Mouse (Mus musculus) ovary, postnatal 36 days (tissue): ENCODE results near the gene Irf2bp2.

Source experiments
- DNase-seq: peaks from one replicate; pipeline ENCODE4 v3.0.0; 2022; ENCODE audit warnings: low spot score, mixed read lengths

The Irf2bp2 gene

DNA sequence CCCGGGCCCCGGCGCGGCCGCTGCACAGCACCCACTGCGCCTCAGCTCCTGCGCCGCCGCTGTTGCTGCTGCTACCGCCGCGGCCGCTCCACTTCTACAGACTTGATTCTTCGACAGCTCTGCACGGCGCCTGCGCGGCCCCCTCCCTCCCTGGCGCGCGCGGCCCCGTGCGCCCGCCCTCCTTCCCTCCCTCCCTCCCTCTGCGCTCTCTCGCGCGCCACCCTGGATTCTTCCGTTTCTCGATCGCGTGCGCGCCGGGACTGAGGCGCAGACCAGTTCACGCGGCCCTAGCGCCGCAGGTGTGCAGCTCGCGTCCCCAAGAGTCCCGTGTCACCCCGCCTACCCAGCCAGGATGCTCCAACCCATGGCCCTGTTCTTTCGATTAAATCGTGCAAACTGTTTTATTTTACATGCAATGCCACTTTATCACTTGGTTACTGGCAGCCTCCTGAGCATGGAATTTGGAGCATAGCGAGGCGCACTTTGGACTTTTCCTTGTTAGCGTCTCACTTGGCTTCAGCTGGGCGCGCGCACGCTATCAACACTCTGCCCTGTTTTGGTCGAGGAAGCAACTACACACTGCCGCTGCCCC is at the start of gene Irf2bp2:
TSS of gene Irf2bp2 (minus strand) at position 98 of the 592 bp plus-strand sequence.
- DNase-seq, result peak; percentile 90

- DNase-seq, result no peak
Measured at GRCm38 (mm10) chr8:126642665-126643064, 48.9 kb upstream of the Irf2bp2 start.

GRCm38 (mm10) chr8:126641568-126642295 is 47.9 kb upstream of the Irf2bp2 start:
- DNase-seq, result no peak

DNA sequence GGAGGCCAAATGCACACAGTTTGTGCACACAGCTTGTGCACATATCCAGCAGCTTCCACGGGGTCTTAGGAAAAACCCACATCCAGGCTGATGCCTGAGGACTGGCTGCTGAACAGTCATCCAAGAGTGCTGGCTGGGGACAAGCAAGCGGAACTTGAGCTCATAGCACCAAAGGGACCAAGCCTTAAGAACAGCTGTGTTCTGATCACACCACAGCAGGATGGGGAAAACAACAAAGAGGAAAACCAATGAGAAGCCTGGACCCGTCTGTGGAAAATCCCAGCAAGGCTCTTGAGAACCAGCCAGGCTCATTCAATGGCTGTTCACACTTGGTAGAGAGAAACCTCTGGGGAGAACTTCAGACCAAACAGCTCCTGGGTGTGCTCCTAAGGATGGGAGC is 45.4 kb upstream of the Irf2bp2 start:
- DNase-seq, result no peak

- DNase-seq, result no peak
Measured at GRCm38 (mm10) chr8:126638027-126638426, 44.2 kb upstream of the Irf2bp2 start.

- DNase-seq, result peak; percentile 49
Measured at GRCm38 (mm10) chr8:126634541-126635048, 40.8 kb upstream of the Irf2bp2 start.

GRCm38 (mm10) chr8:126628616-126629015 is 34.8 kb upstream of the Irf2bp2 start:
- DNase-seq, result no peak

DNA sequence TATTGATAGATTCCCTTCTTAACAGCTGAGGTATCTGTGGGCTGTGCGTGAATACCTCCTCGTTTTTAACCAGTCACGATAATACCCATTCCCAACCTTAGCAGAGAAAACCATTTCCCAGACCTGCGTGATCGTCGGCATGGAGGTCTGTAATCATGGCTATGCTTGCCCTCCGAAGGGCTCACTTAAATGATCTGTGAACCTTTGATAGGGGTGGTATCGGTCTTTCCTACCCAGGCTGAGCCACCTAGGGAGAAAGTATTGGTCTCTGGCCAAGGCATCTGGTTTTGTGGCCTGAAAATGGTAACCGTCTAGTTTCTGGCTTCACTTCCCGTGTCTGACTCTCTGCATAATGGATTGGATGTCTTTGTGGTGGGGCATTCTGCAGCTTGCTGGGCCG is 32.6 kb upstream of the Irf2bp2 start:
- DNase-seq, result no peak

- no peak for DNase-seq
Measured at GRCm38 (mm10) chr8:126622111-126622795, 28.5 kb upstream of the Irf2bp2 start.

GRCm38 (mm10) chr8:126620721-126621120 is 26.9 kb upstream of the Irf2bp2 start:
- no peak for DNase-seq

DNA sequence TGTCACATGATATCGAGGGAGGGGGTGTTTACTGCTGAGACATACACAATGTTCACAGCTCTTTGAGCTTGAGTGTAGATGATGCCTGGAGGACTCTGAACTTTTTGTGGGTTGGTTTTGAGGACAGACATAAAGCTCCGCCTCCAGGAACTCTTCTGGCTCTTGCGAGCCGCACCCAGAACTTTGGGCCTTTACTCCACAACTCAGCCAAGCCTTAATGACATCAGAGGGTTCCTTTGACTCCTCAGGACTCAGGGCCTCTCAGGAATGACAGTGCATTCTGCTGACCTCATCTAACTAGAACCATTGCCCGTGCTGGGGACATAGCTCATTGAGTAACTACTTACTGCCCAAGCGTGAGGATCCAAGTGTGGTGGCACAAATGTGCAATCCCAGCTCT is 25.7 kb upstream of the Irf2bp2 start:
- DNase-seq, result no peak

- no peak for DNase-seq
Measured at GRCm38 (mm10) chr8:126617665-126618064, 23.9 kb upstream of the Irf2bp2 start.

DNA sequence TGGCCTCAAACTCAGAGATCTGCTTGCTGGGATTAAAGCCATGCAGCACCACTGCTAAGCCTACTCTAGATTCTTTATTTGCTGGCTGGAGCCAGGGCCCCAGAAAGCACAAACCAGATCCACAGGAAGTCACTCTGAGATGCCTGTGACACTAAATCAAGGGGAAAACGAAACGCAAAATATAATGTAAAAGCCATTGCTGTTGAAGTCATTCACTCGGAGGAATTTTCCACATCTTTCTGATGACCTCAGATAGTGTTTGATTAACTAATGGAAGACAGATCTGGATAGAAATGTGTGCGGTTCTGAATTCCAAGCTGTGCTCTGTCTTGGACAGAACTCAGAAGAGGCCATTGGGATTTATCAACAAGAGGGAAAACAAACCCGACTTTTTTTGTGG is 22.9 kb upstream of the Irf2bp2 start:
- no peak for DNase-seq

GRCm38 (mm10) chr8:126615765-126616164 is 22.0 kb upstream of the Irf2bp2 start:
- DNase-seq, result peak; percentile 41

DNA sequence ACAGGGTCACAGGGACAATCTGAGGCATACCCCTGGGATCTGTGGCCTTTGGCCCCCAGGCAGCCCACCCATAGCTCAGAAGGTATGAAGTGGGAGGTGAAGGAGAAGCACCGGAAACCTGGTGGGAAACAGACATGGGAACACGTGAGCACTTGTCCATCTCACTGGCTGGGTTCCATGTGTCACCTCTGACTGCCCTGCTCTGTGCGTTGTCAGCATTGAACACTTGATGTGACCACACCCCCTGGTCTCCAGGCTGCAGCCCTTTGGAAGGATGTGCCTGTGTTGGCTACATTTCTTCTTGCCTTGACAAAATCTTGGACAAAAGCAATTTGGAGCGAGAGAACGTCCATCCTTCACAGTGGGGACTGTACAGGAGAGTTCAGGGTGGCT is 20.9 kb upstream of the Irf2bp2 start:
- DNase-seq, result no peak

DNA sequence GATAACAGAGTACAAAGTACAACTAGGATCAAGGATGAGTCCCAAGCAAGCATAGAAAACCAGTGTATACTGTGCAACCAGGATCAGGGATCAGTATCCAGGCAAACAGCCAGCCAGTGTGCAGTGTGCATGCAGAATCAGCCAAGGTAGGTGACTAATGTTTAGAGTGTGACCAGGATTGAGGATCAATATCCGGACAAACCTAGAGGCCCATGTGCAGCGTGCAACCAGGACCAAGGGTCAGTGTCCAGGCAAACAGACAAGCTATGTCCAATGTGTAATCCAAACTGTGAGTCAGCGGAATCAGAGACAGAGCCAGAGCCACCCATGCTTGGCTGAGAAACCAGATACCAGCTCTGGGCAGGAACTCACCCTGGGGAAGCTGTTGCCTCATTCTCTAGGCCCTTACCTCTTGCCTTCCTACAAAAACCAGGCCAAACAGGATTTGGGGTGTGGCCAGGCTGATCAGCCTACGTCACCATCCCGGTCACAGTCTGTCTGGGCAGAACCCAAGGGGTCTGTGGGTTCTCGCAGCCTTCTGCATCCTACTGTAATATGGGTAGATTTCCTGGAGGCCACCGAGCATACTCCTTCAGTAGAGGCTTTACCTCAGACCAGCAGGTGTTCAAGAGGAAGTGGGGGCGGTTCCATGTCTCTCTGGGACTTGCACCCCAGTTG is 20.4 kb upstream of the Irf2bp2 start:
- DNase-seq, result peak; percentile 26

GRCm38 (mm10) chr8:126613143-126613542 is 19.4 kb upstream of the Irf2bp2 start:
- DNase-seq, result no peak

DNA sequence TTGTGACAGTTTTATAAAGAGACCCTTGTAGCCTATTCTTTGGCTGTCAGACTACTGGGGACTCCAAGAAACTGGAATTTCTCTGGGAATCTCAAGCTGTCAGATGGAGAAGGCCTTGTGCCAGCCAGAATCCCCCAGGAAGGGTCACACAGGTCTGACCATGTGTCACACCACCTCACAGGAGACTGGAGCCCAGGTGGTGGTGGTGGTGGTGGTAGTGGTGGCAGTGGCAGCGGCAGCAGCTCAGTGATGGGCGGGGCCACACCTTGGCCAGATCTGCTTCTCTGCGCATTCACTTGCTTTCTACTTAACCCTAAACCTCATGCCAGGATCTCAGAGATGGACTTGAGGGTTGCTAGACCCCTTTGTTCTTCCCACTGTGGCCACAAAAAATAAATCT is 19.0 kb upstream of the Irf2bp2 start:
- no peak for DNase-seq

GRCm38 (mm10) chr8:126610713-126611112 is 16.9 kb upstream of the Irf2bp2 start:
- no peak for DNase-seq

DNA sequence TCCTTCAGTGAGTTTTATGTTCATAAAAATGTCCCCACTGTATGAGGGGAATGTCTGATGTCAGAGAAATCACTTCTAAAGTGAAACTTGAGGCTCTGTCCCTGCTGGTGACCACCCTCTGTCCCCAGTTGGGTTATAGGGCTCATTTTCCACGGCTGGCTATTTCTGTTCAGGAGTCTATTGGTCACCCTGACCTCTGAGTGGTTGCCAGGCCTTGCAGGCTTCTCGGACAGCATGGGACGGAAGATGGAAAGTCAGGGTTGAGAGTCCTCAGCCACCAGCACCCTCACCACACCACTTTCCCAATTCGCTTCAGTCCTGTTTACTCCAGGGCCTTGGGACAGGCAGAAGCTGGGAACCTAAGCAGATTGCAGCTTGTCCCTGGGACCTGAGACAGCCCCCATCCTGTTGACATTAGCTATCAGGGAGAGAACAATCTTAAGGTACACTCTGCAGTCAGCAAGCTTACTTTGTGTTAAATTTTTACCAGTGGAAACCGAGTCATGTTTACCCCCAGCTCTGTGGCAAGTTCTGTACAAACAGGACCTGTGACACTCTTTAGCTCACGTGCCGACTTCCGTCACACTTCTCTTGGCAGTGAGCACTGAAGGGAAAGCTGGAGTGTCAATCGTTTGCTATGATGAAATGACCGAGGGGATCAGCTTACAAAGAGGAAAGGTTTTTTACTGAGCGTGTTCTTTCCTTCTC is 15.9 kb upstream of the Irf2bp2 start:
- DNase-seq, result no peak

DNA sequence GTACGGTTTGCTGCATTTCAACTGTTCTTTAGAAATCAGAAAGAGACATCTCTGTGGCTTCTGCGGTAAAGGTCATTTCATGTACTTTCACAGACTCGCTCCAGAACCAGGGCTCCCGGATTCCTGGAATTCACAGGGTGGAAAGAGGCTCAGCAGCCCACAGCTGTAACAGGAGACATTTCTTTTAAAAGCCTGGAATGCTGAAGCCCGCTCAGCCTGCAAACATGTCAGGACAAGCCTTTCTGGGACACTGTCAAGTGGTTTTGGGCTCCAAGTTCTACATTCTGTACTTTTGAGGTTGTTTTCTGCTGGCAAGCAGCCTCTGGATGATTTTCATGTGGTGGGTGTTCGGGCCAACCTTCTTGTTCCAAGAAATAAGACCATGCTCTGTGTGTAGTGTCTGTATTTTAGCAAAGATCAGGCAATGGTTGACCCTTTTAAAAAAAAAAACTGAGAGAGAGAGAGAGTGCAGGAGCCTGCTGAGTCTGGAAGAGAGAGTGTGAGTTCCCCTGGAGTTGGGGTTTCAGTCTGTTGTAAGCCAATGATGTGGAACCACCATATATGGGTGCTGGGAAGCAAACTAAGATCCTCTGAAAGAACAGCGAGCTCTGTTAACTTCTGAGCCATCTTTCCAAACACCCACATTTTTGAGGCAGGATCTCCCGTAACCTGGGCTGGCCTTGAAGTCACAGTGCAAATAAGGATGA is 9.6 kb upstream of the Irf2bp2 start:
- no peak for DNase-seq
